Mouse (Mus musculus): ENCODE results near the gene Eif1ad.

Eif1ad gene

DNA sequence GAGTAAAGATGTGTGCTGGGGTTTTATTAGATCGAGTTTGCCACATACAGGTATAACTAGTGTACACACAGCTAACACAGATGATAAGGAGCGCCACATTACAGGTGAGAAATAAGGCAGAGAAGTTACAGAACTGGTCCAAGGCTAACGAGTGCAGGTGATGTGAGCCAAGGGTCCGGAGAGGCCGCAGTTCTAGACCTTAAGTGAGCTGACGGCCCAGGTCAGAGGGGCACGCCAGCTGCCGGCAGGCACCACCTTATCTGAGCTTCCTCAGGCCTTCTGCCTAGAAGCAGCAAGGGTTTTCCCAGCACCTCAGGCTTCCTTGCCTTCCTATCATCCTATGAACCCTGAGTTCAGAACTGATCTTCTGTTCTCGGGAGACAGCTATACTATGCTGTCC, 53.1 kb downstream of the Eif1ad start:
- Histone ChIP-seq H3K36me3 (ENCODE audit: control insufficient read depth, insufficient read depth, low read length, poor library complexity, severe bottlenecking) (peaks cover 8% of the 10 kb centered on the region), H3K27me3 (ENCODE audit: control insufficient read depth, insufficient read depth, low read length, poor library complexity, severe bottlenecking) (no peaks in the 10 kb centered on the region)
- DNase-seq (ENCODE audit: low read depth, low spot score): no peak

DNA sequence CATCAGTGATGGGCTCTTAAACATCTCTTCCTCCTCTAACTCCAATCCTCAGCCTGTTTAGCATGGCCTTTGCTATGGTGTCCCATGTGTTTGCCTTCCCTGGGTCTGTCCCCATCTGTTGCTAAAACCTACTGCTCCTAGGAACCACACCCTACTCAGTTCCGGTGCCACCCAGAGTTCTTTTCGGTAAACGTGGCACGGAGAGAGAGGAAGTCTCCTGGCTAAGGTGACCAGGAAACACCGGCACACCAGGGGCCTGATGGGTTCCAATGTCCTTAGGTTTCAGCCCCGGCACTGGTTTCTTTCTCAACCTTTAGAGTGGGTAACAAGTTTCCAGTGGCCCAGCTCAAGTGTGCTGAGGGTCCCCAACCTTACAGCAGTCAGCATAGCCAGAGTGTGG, 54.0 kb downstream of the Eif1ad start:
- DNase-seq (ENCODE audit: low read depth, low spot score): no peak
- H3K27me3 ChIP-seq (ENCODE audit: control insufficient read depth, insufficient read depth, low read length, poor library complexity, severe bottlenecking): no peaks in the 10 kb centered on the region
- peaks cover 8% of the 10 kb centered on the region for H3K36me3 ChIP-seq (ENCODE audit: control insufficient read depth, insufficient read depth, low read length, poor library complexity, severe bottlenecking)
